ENCODE assay signal across 20 mouse cellular contexts in the genomic region with DNA sequence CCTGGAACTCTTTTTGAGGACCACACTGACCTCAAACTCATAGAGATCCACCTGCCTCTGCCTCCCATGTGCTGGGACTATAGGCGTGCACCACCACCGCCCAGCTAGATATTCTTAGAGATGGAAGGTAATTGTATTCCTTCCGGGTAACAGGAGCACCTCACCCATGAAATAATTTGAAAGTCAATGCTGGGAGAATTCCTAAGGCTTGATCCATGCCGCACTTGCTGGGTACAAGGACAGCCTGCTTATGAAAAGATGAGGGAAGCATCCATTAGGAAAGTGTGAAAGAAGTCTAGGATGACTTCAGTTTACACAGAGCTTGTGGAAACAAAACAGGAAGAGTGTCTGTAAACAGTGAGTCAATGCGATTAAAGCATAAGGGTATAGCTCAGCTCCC.
"Had no signal": no experiment of that assay in that cellular context is flagged by ENCODE, and none has a peak within 500 bp of the region (broad histone marks: within the 10 kb centered on the region; RNA-seq: fewer than 3 reads in every experiment).

No protein-coding gene starts in this region.

- H3K27ac ChIP-seq: kidney, embryonic 15.5 days; limb, embryonic 12.5 days; limb, embryonic 15.5 days; liver, embryonic 14.5 days; lung, embryonic 15.5 days; midbrain, embryonic 12.5 days; midbrain, embryonic 15.5 days; neural tube, embryonic 15.5 days; stomach, embryonic 15.5 days had no signal

- H3K9me3 ChIP-seq: kidney, embryonic 15.5 days; limb, embryonic 12.5 days; limb, embryonic 15.5 days; lung, embryonic 15.5 days; midbrain, embryonic 12.5 days; midbrain, embryonic 15.5 days; neural tube, embryonic 15.5 days; stomach, embryonic 15.5 days had no signal

- DNase-seq: kidney, postnatal 4 days; left cerebral cortex, postnatal 4 days; liver, postnatal 0 days; lung, postnatal 14 days; lung, postnatal 4 days; retina, postnatal 1 day; right cerebral cortex, postnatal 25 days; spleen, adult 18-20 months; thymus, postnatal 25 days had no signal

- H3K27me3 ChIP-seq: kidney, embryonic 15.5 days; limb, embryonic 12.5 days; limb, embryonic 15.5 days; lung, embryonic 15.5 days; midbrain, embryonic 12.5 days; midbrain, embryonic 15.5 days; neural tube, embryonic 15.5 days; stomach, embryonic 15.5 days had no signal

- H3K4me2 ChIP-seq: kidney, embryonic 15.5 days; limb, embryonic 12.5 days; limb, embryonic 15.5 days; liver, embryonic 11.5 days; lung, embryonic 15.5 days; midbrain, embryonic 12.5 days; midbrain, embryonic 15.5 days; neural tube, embryonic 15.5 days; stomach, embryonic 15.5 days had no signal

- H3K4me1 ChIP-seq: kidney, embryonic 15.5 days; limb, embryonic 12.5 days; limb, embryonic 15.5 days; lung, embryonic 15.5 days; midbrain, embryonic 12.5 days; midbrain, embryonic 15.5 days; stomach, embryonic 15.5 days had no signal

- H3K9ac ChIP-seq: kidney, embryonic 15.5 days; limb, embryonic 12.5 days; limb, embryonic 15.5 days; liver, embryonic 14.5 days; liver, postnatal 0 days; lung, embryonic 15.5 days; midbrain, embryonic 12.5 days; midbrain, embryonic 15.5 days; neural tube, embryonic 15.5 days; stomach, embryonic 15.5 days had no signal

- H3K4me3 ChIP-seq: kidney, embryonic 15.5 days; limb, embryonic 12.5 days; limb, embryonic 15.5 days; lung, embryonic 15.5 days; midbrain, embryonic 12.5 days; midbrain, embryonic 15.5 days; myocyte; neural tube, embryonic 15.5 days; stomach, embryonic 15.5 days had no signal

- H3K36me3 ChIP-seq: kidney, embryonic 15.5 days; limb, embryonic 12.5 days; limb, embryonic 15.5 days; lung, embryonic 15.5 days; midbrain, embryonic 12.5 days; midbrain, embryonic 15.5 days; neural tube, embryonic 15.5 days; stomach, embryonic 15.5 days had no signal

- ATAC-seq: liver, postnatal 0 days; midbrain, embryonic 15.5 days had no signal
